Mouse (Mus musculus) cerebellum, adult 11 months (tissue): Measurements from ENCODE around the gene Slc41a2.
A peak's percentile ranks its signal among the peaks of the same experiment; 100 is the strongest.

ENCODE experiments used
- DNase-seq: peaks from one replicate; pipeline ENCODE4 v3.0.0; 2022

Gene Slc41a2

GRCm38 (mm10) chr10:83297017-83297416 is 40.7 kb downstream of the Slc41a2 start:
- no peak for DNase-seq

- no peak for DNase-seq
Observed at GRCm38 (mm10) chr10:83294746-83295145, 42.9 kb downstream of the Slc41a2 start.

- DNase-seq = no peak
Observed at GRCm38 (mm10) chr10:83293352-83293751, 44.3 kb downstream of the Slc41a2 start.

- DNase-seq = no peak
Observed at GRCm38 (mm10) chr10:83291731-83292130, 46.0 kb downstream of the Slc41a2 start.

GRCm38 (mm10) chr10:83287828-83288227 is 49.9 kb downstream of the Slc41a2 start:
- DNase-seq = no peak

- no peak for DNase-seq
Observed at GRCm38 (mm10) chr10:83286399-83286798, 51.3 kb downstream of the Slc41a2 start.

- no peak for DNase-seq
Observed at GRCm38 (mm10) chr10:83285724-83286256, 51.9 kb downstream of the Slc41a2 start.

- no peak for DNase-seq
Observed at GRCm38 (mm10) chr10:83284916-83285315, 52.8 kb downstream of the Slc41a2 start.

GRCm38 (mm10) chr10:83266731-83267130 is 71.0 kb downstream of the Slc41a2 start:
- DNase-seq = peak; percentile 51

GRCm38 (mm10) chr10:83266241-83266640 is 71.4 kb downstream of the Slc41a2 start:
- no peak for DNase-seq

GRCm38 (mm10) chr10:83264680-83265079 is 73.0 kb downstream of the Slc41a2 start:
- no peak for DNase-seq

- no peak for DNase-seq
Observed at GRCm38 (mm10) chr10:83264056-83264455, 73.6 kb downstream of the Slc41a2 start.

GRCm38 (mm10) chr10:83261264-83261663 is 76.4 kb downstream of the Slc41a2 start:
- DNase-seq = no peak

GRCm38 (mm10) chr10:83251377-83251776 is 86.3 kb downstream of the Slc41a2 start:
- DNase-seq = no peak

- DNase-seq = no peak
Observed at GRCm38 (mm10) chr10:83248036-83248435, 89.6 kb downstream of the Slc41a2 start.

GRCm38 (mm10) chr10:83245720-83246119 is 92.0 kb downstream of the Slc41a2 start:
- no peak for DNase-seq

- DNase-seq = no peak
Observed at GRCm38 (mm10) chr10:83244131-83244530, 93.6 kb downstream of the Slc41a2 start.

- no peak for DNase-seq
Observed at GRCm38 (mm10) chr10:83242106-83242686, 95.5 kb downstream of the Slc41a2 start.

GRCm38 (mm10) chr10:83234391-83234790 is 103.3 kb downstream of the Slc41a2 start:
- no peak for DNase-seq

GRCm38 (mm10) chr10:83233967-83234366 is 103.7 kb downstream of the Slc41a2 start:
- DNase-seq = no peak

GRCm38 (mm10) chr10:83228626-83229025 is 109.1 kb downstream of the Slc41a2 start:
- DNase-seq = no peak

GRCm38 (mm10) chr10:83224999-83225398 is 112.7 kb downstream of the Slc41a2 start:
- DNase-seq = no peak

- DNase-seq = no peak
Observed at GRCm38 (mm10) chr10:83220847-83221246, 116.8 kb downstream of the Slc41a2 start.

GRCm38 (mm10) chr10:83220217-83220616 is 117.5 kb downstream of the Slc41a2 start:
- no peak for DNase-seq

GRCm38 (mm10) chr10:83219729-83220128 is 118.0 kb downstream of the Slc41a2 start:
- peak; percentile 63 for DNase-seq
